ENCODE assay signal across 22 mouse cellular contexts in genomic region chr4:129790475-129790874, GRCm38 (mm10).
"Had no signal": no experiment of that assay in that cellular context is flagged by ENCODE, and none has a peak within 500 bp of the region (broad histone marks: within the 10 kb centered on the region; RNA-seq: fewer than 3 reads in every experiment).

No protein-coding gene starts in this region.

- H3K27ac ChIP-seq: kidney, embryonic 15.5 days; limb, embryonic 10.5 days; limb, embryonic 13.5 days; liver, embryonic 12.5 days; liver, embryonic 15.5 days; lung, embryonic 15.5 days; midbrain, embryonic 12.5 days; neural tube, embryonic 12.5 days had no signal

- H3K36me3 ChIP-seq: kidney, embryonic 15.5 days; limb, embryonic 10.5 days; limb, embryonic 13.5 days; liver, embryonic 12.5 days; liver, embryonic 15.5 days; lung, embryonic 15.5 days; midbrain, embryonic 12.5 days; midbrain, embryonic 15.5 days; neural tube, embryonic 12.5 days; neural tube, embryonic 15.5 days had no signal

- H3K4me3 ChIP-seq: kidney, embryonic 15.5 days; limb, embryonic 10.5 days; limb, embryonic 13.5 days; liver, embryonic 12.5 days; liver, embryonic 15.5 days; lung, embryonic 15.5 days; midbrain, embryonic 12.5 days; midbrain, embryonic 15.5 days; neural tube, embryonic 12.5 days; neural tube, embryonic 15.5 days had no signal

- H3K27me3 ChIP-seq: kidney, embryonic 15.5 days; limb, embryonic 13.5 days; liver, embryonic 12.5 days; liver, embryonic 15.5 days; lung, embryonic 15.5 days; midbrain, embryonic 15.5 days; neural tube, embryonic 12.5 days; neural tube, embryonic 15.5 days had no signal

- DNase-seq: kidney, adult 2 months; kidney, postnatal 10 days; kidney, postnatal 4 days; liver; lung, adult 18-20 months; lung, postnatal 10 days; lung, postnatal 36 days; right cerebral cortex, adult 18-20 months; right cerebral cortex, postnatal 14 days; spleen, adult 18-20 months; thymus, adult 18-20 months; thymus, postnatal 36 days had no signal
